Mouse (Mus musculus) gastrocnemius, postnatal 14 days (tissue): ENCODE data around the gene Phf21a. TPM values are rescaled to one million over a fixed set of nuclear protein-coding genes. Genes with fewer than 3 reads are reported as not detected.

Source experiments
- DNase-seq: peaks from one replicate; pipeline ENCODE4 v3.0.0; 2021; ENCODE audit warnings: mixed read lengths
- intact Hi-C: fragments of 180-260 bp; cut with DNase I; formaldehyde crosslinking; loops from one replicate; pipeline ENCODE4 v1.15.1; 2025; ENCODE audit warnings: low total_unique reads
- microRNA-seq, 2 experiments: library from miRNA; unstranded; fragments of <30 nt; microRNA quantifications; one replicate each; pipeline ENCODE4 v1.2.0; 2021
- total RNA-seq, 2 experiments: library from RNA; stranded (reverse); gene quantifications; 2 replicates each; pipeline ENCODE4 v1.2.3; 2021

The Phf21a gene
- total RNA-seq, 2 experiments from 2014 or later, result 19.5 to 21.2 TPM

DNA sequence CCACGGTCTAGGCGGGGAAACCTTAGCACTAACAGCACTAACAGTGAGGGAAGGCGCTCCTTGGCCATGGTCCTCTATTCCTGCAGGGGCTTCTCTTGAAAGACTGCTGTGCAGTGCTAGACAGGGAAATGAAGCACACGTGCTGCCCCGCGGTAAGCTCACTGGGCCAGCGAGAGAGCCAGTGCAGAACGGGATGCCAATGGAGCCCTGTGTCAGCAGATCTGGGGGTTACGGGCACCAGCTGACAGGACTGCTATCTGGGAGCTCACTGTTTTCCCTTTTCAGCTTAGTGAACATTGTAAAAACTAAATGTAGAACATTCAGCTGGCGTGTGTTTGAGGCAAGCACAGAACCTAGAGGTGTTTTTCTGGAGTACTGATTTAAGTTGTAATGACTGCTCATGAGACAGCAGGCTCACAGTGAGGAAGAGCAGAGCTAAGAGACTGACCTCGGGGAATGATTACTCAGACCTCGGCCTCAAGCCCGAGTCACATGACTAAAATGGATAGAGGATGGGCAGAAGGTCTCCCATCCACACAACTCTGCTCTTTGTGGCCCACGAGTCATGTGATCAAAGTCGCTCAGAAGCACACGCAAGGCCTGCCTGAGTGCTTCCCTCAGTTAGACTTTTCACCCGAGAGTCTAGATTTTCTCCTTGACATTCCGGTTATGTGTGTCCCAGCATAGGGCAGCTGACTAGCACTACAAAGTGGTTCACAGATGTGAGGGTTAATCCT lies 315.6 kb downstream of the Phf21a start:
- no peak for DNase-seq
- intact Hi-C loops, result no loop called here

DNA sequence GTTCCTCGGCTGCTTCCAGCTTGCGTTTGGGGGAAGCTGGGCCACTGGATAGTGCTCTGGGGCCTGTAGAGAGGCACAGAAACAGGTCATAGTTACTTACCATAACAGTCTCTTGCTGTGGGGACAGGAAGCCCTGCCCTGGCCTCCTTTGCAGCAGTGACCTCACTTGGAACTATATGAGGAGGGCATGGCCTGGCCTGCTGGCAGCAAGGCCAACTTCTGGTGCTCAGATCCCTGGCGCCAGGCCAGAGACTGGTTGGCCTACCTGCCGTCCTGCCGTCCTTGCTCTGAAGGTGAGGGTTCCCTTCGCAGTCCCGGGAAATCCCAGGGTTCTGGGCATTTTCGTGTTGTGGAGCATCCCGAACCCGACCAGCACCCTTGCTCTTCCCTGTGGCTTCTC lies 318.8 kb downstream of the Phf21a start:
- DNase-seq, result no peak
- intact Hi-C loops, result no loop called here

Small RNA genes within 50 kb of the gene (microRNA-seq; reads per million reads assigned to microRNA genes)
- gene Mir1955 (4.1 to 5.5 reads per million in 2 experiments), gene Mir7000 (0 reads per million in 2 experiments)

Other genes with a start within 250 kb of the Phf21a start
- gene Chrm4, start 165.9 kb upstream of the Phf21a start, total RNA-seq, result not detected
- 10 to 100 TPM; 12.1 to 20.7 TPM for gene Mdk, start 160.8 kb upstream of the Phf21a start, total RNA-seq
- not detected for gene Gm9821, start 147.4 kb upstream of the Phf21a start, total RNA-seq
- gene Dgkz, start 117.3 kb upstream of the Phf21a start, total RNA-seq, result 10 to 100 TPM; 38.6 to 42.4 TPM
- gene Creb3l1, start 68.6 kb upstream of the Phf21a start, total RNA-seq, result 10 to 100 TPM; 14.7 to 22.6 TPM